Mouse (Mus musculus) intestine, postnatal 0 days (tissue): ENCODE measurements around the gene Tnfrsf21. TPM values are rescaled to one million over a fixed set of nuclear protein-coding genes. Genes with fewer than 3 reads are reported as not detected.

ENCODE experiments used
- ATAC-seq: fragments of 200-750 bp; cut with Nextera tagmentation; 2 replicates; pipeline ENCODE4 v1.8.0; 2017; ENCODE audit warnings: mild to moderate bottlenecking, moderate TSS enrichment, moderate library complexity
- H3K27ac ChIP-seq: fragments of 300-500 bp; sonication (generic); 2 replicates; pipeline ENCODE4 v1.5.1; 2014; ENCODE audit warnings: mild to moderate bottlenecking, low read depth, low read length, moderate library complexity
- H3K27me3 ChIP-seq: fragments of 300-500 bp; sonication (generic); replicated peaks from 2 replicates; pipeline ENCODE4 v1.6.1; 2014; ENCODE audit warnings: low read length, mixed read lengths; ENCODE audit not compliant: control insufficient read depth, insufficient read depth
- H3K36me3 ChIP-seq: fragments of 300-500 bp; sonication (generic); 2 replicates; pipeline ENCODE4 v1.6.1; 2014; ENCODE audit warnings: mild to moderate bottlenecking, moderate library complexity; ENCODE audit not compliant: control insufficient read depth, insufficient read depth
- H3K4me1 ChIP-seq: fragments of 300-500 bp; sonication (generic); replicated peaks from 2 replicates; pipeline ENCODE4 v1.6.1; 2014; ENCODE audit warnings: antibody characterized with exemption, low read length, mixed read lengths; ENCODE audit not compliant: control insufficient read depth, insufficient read depth
- H3K4me2 ChIP-seq: fragments of 300-500 bp; sonication (generic); replicated peaks from 2 replicates; pipeline ENCODE4 v1.6.1; 2014; ENCODE audit warnings: low read depth, mild to moderate bottlenecking, moderate library complexity
- H3K4me3 ChIP-seq: fragments of 300-500 bp; sonication (generic); 2 replicates; pipeline ENCODE4 v1.5.1; 2014; ENCODE audit warnings: low read depth, low read length
- H3K9ac ChIP-seq: fragments of 300-500 bp; sonication (generic); 2 replicates; pipeline ENCODE4 v1.6.1; 2014; ENCODE audit warnings: mild to moderate bottlenecking, low read depth, low read length
- H3K9me3 ChIP-seq: fragments of 300-500 bp; sonication (generic); 2 replicates; pipeline ENCODE4 v1.6.1; 2016; ENCODE audit warnings: mixed run types; ENCODE audit not compliant: control insufficient read depth
- CTCF ChIP-seq: sonication (generic); IDR thresholded peaks from 2 replicates; pipeline ENCODE4 v1.5.1; 2016; ENCODE audit warnings: low read depth, mild to moderate bottlenecking, control low read depth, antibody characterized with exemption, moderate library complexity
- WGBS: fragments of 180-500 bp; shearing (Covaris S2); extraction: QIAGEN DNeasy Blood & Tissue Kit; methylation state at CpG from one replicate; pipeline ENCODE4 v1.1.7; 2014; 5-methylcytosine and 5-hydroxymethylcytosine counted together
- polyA plus RNA-seq: library from polyadenylated mRNA; unstranded; fragments of >200 nt; fragmentation: Nextera tagmentation; extraction: Ambion mirVana; gene quantifications from 2 replicates; pipeline ENCODE4 v1.2.1, GENCODE M21; 2015

Gene Tnfrsf21
- polyA plus RNA-seq, 1 experiment from 2014 or later = 10.0 TPM

- no peak for ATAC-seq
- Histone ChIP-seq H3K4me2 (no peak overlapping the region), H3K27me3 (no peaks in the 10 kb centered on the region), H3K4me3 (no peak overlapping the region), H3K4me1 (no peaks in the 10 kb centered on the region), H3K9me3 (no peaks in the 10 kb centered on the region), H3K9ac (no peak overlapping the region), H3K27ac (no peak overlapping the region), H3K36me3 (no peaks in the 10 kb centered on the region)
- WGBS = 67% methylated on average over 2 of the region's 2 CpGs
- TF ChIP-seq CTCF = no peak
Observed at GRCm38 (mm10) chr17:43070946-43071345, 54.6 kb downstream of the Tnfrsf21 start.

- Histone ChIP-seq H3K36me3 (no peaks in the 10 kb centered on the region), H3K9me3 (no peaks in the 10 kb centered on the region), H3K27ac (no peak overlapping the region), H3K27me3 (no peaks in the 10 kb centered on the region), H3K4me2 (no peak overlapping the region), H3K4me1 (no peaks in the 10 kb centered on the region), H3K9ac (no peak overlapping the region), H3K4me3 (no peak overlapping the region)
- TF ChIP-seq CTCF = no peak
- WGBS = 72% methylated on average over 11 of the region's 11 CpGs
- ATAC-seq = no peak
Observed at GRCm38 (mm10) chr17:43072142-43072786, 55.9 kb downstream of the Tnfrsf21 start.

GRCm38 (mm10) chr17:43072787-43073148, 56.4 kb downstream of the Tnfrsf21 start:
- no peaks in the 10 kb centered on the region for H3K27me3 ChIP-seq
- no peaks in the 10 kb centered on the region for H3K9me3 ChIP-seq
- no peak for TF ChIP-seq CTCF
- no peak overlapping the region for H3K4me2 ChIP-seq
- 0 out of 2 replicates have a peak, but pooled peaks cover 5% of the 10 kb centered on the region for H3K4me1 ChIP-seq
- ATAC-seq = no peak
- H3K36me3 ChIP-seq = no peaks in the 10 kb centered on the region
- H3K27ac ChIP-seq = no peak overlapping the region
- H3K9ac ChIP-seq = no peak overlapping the region
- H3K4me3 ChIP-seq = no peak overlapping the region
- 64% methylated on average over 5 of the region's 5 CpGs for WGBS

GRCm38 (mm10) chr17:43074391-43074790, 58.0 kb downstream of the Tnfrsf21 start:
- H3K4me1 ChIP-seq = 0 out of 2 replicates have a peak, but pooled peaks cover 5% of the 10 kb centered on the region
- no peak overlapping the region for H3K27ac ChIP-seq
- H3K9ac ChIP-seq = no peak overlapping the region
- no peaks in the 10 kb centered on the region for H3K27me3 ChIP-seq
- ATAC-seq = no peak
- 67% methylated on average over 5 of the region's 5 CpGs for WGBS
- H3K36me3 ChIP-seq = no peaks in the 10 kb centered on the region
- TF ChIP-seq CTCF = no peak
- no peak overlapping the region for H3K4me3 ChIP-seq
- H3K4me2 ChIP-seq = no peak overlapping the region
- H3K9me3 ChIP-seq = no peaks in the 10 kb centered on the region

GRCm38 (mm10) chr17:43075100-43075499, 58.7 kb downstream of the Tnfrsf21 start:
- Histone ChIP-seq H3K9me3 (no peaks in the 10 kb centered on the region), H3K27ac (no peak overlapping the region), H3K9ac (no peak overlapping the region), H3K4me2 (no peak overlapping the region), H3K36me3 (no peaks in the 10 kb centered on the region), H3K4me1 (0 out of 2 replicates have a peak, but pooled peaks cover 5% of the 10 kb centered on the region), H3K4me3 (no peak overlapping the region), H3K27me3 (no peaks in the 10 kb centered on the region)
- no peak for TF ChIP-seq CTCF
- 70% methylated on average over 8 of the region's 8 CpGs for WGBS
- no peak for ATAC-seq

- TF ChIP-seq CTCF = no peak
- H3K9me3 ChIP-seq = no peaks in the 10 kb centered on the region
- 0 out of 2 replicates have a peak, but pooled peaks cover 5% of the 10 kb centered on the region for H3K4me1 ChIP-seq
- H3K36me3 ChIP-seq = no peaks in the 10 kb centered on the region
- H3K4me3 ChIP-seq = no peak overlapping the region
- H3K27ac ChIP-seq = peak overlapping the region; percentile 21; the same call in 1 of the 2 replicates
- H3K9ac ChIP-seq = no peak overlapping the region
- WGBS = 41% methylated on average over 8 of the region's 8 CpGs
- H3K4me2 ChIP-seq = peak overlapping the region; percentile 4; the same call in 1 of the 2 replicates
- 0 out of 2 replicates have a peak, but pooled peaks have one; percentile 12 for ATAC-seq
- H3K27me3 ChIP-seq = no peaks in the 10 kb centered on the region
Observed at GRCm38 (mm10) chr17:43075937-43076336, 59.6 kb downstream of the Tnfrsf21 start.
